Mouse (Mus musculus) urinary bladder, postnatal 10 days (tissue): ENCODE measurements around the gene Atp8b5.

Source experiments
- DNase-seq: peaks from one replicate; pipeline ENCODE4 v3.0.0; 2022; ENCODE audit warnings: low spot score

Atp8b5 gene

GRCm38 (mm10) chr4:43266623-43267322 is at the start of gene Atp8b5:
Atp8b5 (plus strand) TSS chr4:43267159.
- DNase-seq, result peak; percentile 37

- DNase-seq, result no peak
Measured at GRCm38 (mm10) chr4:43217997-43218396, 49.0 kb upstream of the Atp8b5 start.

- no peak for DNase-seq
Measured at GRCm38 (mm10) chr4:43231821-43232220, 35.1 kb upstream of the Atp8b5 start.

GRCm38 (mm10) chr4:43232985-43233384 is 34.0 kb upstream of the Atp8b5 start:
- no peak for DNase-seq

GRCm38 (mm10) chr4:43233489-43233888 is 33.5 kb upstream of the Atp8b5 start:
- no peak for DNase-seq

GRCm38 (mm10) chr4:43236898-43237297 is 30.1 kb upstream of the Atp8b5 start:
- DNase-seq, result no peak

GRCm38 (mm10) chr4:43240716-43241115 is 26.2 kb upstream of the Atp8b5 start:
- no peak for DNase-seq

GRCm38 (mm10) chr4:43244022-43244421 is 22.9 kb upstream of the Atp8b5 start:
- no peak for DNase-seq

- DNase-seq, result no peak
Measured at GRCm38 (mm10) chr4:43245776-43246175, 21.2 kb upstream of the Atp8b5 start.

- no peak for DNase-seq
Measured at GRCm38 (mm10) chr4:43248026-43248425, 18.9 kb upstream of the Atp8b5 start.

- no peak for DNase-seq
Measured at GRCm38 (mm10) chr4:43248909-43249308, 18.1 kb upstream of the Atp8b5 start.

GRCm38 (mm10) chr4:43251269-43251668 is 15.7 kb upstream of the Atp8b5 start:
- DNase-seq, result no peak

- DNase-seq, result no peak
Measured at GRCm38 (mm10) chr4:43257040-43257439, 9.9 kb upstream of the Atp8b5 start.

- no peak for DNase-seq
Measured at GRCm38 (mm10) chr4:43258556-43258955, 8.4 kb upstream of the Atp8b5 start.

- DNase-seq, result no peak
Measured at GRCm38 (mm10) chr4:43259435-43259834, 7.5 kb upstream of the Atp8b5 start.

- DNase-seq, result no peak
Measured at GRCm38 (mm10) chr4:43260096-43260495, 6.9 kb upstream of the Atp8b5 start.

GRCm38 (mm10) chr4:43262821-43263220 is 4.1 kb upstream of the Atp8b5 start:
- no peak for DNase-seq

- no peak for DNase-seq
Measured at GRCm38 (mm10) chr4:43266146-43266545, 813 bp upstream of the Atp8b5 start.

- no peak for DNase-seq
Measured at GRCm38 (mm10) chr4:43267323-43267658, 332 bp downstream of the Atp8b5 start.

GRCm38 (mm10) chr4:43285476-43285875 is 18.5 kb downstream of the Atp8b5 start:
- DNase-seq, result no peak

GRCm38 (mm10) chr4:43287305-43287704 is 20.3 kb downstream of the Atp8b5 start:
- no peak for DNase-seq

- no peak for DNase-seq
Measured at GRCm38 (mm10) chr4:43294001-43294400, 27.0 kb downstream of the Atp8b5 start.

- no peak for DNase-seq
Measured at GRCm38 (mm10) chr4:43309696-43310338, 42.9 kb downstream of the Atp8b5 start.

- no peak for DNase-seq
Measured at GRCm38 (mm10) chr4:43321536-43321935, 54.6 kb downstream of the Atp8b5 start.
